Mouse (Mus musculus) embryonic facial prominence, embryonic 12.5 days (tissue): Measurements from ENCODE around the gene Radil. TPM values are rescaled to one million over a fixed set of nuclear protein-coding genes. Genes with fewer than 3 reads are reported as not detected.

ENCODE experiments used
- ATAC-seq: fragments of 200-750 bp; cut with Nextera tagmentation; 2 replicates; pipeline ENCODE4 v1.8.0; 2017; ENCODE audit not compliant: insufficient number of reproducible peaks, insufficient read depth, low FRiP score, low TSS enrichment
- H3K27ac ChIP-seq: fragments of 300-500 bp; sonication (generic); 2 replicates; pipeline ENCODE4 v1.5.1; 2016; ENCODE audit warnings: mild to moderate bottlenecking
- H3K27me3 ChIP-seq: fragments of 300-500 bp; sonication (generic); 2 replicates; pipeline ENCODE4 v1.6.1; 2016; ENCODE audit warnings: mild to moderate bottlenecking, moderate library complexity
- H3K36me3 ChIP-seq: fragments of 300-500 bp; sonication (generic); 2 replicates; pipeline ENCODE4 v1.6.1; 2016; ENCODE audit warnings: mild to moderate bottlenecking
- H3K4me1 ChIP-seq: fragments of 300-500 bp; sonication (generic); 2 replicates; pipeline ENCODE4 v1.6.1; 2016
- H3K4me2 ChIP-seq: fragments of 300-500 bp; sonication (generic); replicated peaks from 2 replicates; pipeline ENCODE4 v1.6.1; 2016; ENCODE audit warnings: mild to moderate bottlenecking, moderate library complexity
- H3K4me3 ChIP-seq: fragments of 300-500 bp; sonication (generic); 2 replicates; pipeline ENCODE4 v1.5.1; 2016; ENCODE audit warnings: mild to moderate bottlenecking
- H3K9ac ChIP-seq: fragments of 300-500 bp; sonication (generic); 2 replicates; pipeline ENCODE4 v1.6.1; 2016; ENCODE audit warnings: mild to moderate bottlenecking, moderate library complexity
- H3K9me3 ChIP-seq: fragments of 300-500 bp; sonication (generic); 2 replicates; pipeline ENCODE4 v1.6.1; 2016; ENCODE audit warnings: mild to moderate bottlenecking, moderate library complexity
- WGBS: fragments of 180-500 bp; shearing (Covaris S2); methylation state at CpG from one replicate; pipeline ENCODE4 v1.1.7; 2016; 5-methylcytosine and 5-hydroxymethylcytosine counted together
- polyA plus RNA-seq: library from polyadenylated mRNA; unstranded; fragments of >200 nt; fragmentation: Nextera tagmentation; extraction: Ambion mirVana; gene quantifications from 2 replicates; pipeline ENCODE4 v1.2.1, GENCODE M21; 2016

Gene Radil
- polyA plus RNA-seq, 1 experiment from 2014 or later: 6.9 TPM

DNA sequence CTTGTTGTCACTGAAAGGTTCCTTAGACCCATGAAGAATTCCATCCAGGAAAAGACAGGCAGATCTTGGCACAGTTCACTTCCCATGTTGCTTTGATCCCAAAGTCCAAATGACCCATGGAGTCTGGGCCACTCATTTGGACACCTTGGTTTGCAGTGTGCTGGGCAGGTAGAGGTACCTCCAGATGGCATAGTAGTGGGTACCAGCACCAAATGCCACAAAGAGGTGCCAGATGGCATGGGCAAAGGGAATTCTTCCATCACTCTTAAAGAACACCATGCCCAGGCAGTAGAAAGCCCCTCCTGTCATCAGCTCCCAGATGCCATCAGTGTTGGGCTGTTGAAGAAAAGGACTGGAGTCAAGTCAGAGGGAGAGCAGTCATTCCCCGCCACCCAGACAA is 13.7 kb upstream of the Radil start:
- no peak for ATAC-seq
- WGBS: 91% methylated on average over 1 of the region's 1 CpGs
- no peaks in the 10 kb centered on the region for H3K4me1 ChIP-seq

DNA sequence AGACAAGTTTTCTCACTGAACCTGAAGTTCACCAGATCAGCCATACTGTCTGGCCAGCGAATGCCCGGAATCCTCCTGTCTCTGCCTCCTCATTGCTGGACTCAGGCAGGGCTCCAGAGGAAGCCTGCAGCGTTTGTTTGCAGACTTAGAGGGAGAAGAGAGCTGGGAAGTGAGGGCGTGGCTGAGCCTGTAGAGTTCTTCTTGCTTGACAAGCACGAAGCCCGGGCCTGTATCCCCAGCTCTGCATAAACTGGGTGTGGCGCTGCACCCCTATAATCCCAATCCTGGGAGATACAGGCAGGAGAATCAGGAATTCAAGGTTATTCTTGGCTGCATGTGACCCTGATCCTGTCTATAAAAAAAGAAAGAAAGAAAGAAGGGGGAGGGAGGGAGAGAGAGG is 9.4 kb upstream of the Radil start:
- Histone ChIP-seq H3K4me1 (no peaks in the 10 kb centered on the region), H3K36me3 (no peaks in the 10 kb centered on the region), H3K9me3 (no peaks in the 10 kb centered on the region), H3K27ac (no peak overlapping the region), H3K27me3 (no peaks in the 10 kb centered on the region), H3K9ac (no peak overlapping the region), H3K4me2 (no peak overlapping the region), H3K4me3 (no peak overlapping the region)
- no peak for ATAC-seq
- 59% methylated on average over 7 of the region's 7 CpGs for WGBS

More for the DNA sequence above, 13.7 kb upstream of the Radil start:
- no peak overlapping the region for H3K4me2 ChIP-seq
- peaks cover 9% of the 10 kb centered on the region; the same call in 1 of the 2 replicates for H3K9me3 ChIP-seq
- no peaks in the 10 kb centered on the region for H3K36me3 ChIP-seq
- no peak overlapping the region for H3K4me3 ChIP-seq
- H3K27me3 ChIP-seq: no peaks in the 10 kb centered on the region
- H3K9ac ChIP-seq: no peak overlapping the region
- no peak overlapping the region for H3K27ac ChIP-seq

DNA sequence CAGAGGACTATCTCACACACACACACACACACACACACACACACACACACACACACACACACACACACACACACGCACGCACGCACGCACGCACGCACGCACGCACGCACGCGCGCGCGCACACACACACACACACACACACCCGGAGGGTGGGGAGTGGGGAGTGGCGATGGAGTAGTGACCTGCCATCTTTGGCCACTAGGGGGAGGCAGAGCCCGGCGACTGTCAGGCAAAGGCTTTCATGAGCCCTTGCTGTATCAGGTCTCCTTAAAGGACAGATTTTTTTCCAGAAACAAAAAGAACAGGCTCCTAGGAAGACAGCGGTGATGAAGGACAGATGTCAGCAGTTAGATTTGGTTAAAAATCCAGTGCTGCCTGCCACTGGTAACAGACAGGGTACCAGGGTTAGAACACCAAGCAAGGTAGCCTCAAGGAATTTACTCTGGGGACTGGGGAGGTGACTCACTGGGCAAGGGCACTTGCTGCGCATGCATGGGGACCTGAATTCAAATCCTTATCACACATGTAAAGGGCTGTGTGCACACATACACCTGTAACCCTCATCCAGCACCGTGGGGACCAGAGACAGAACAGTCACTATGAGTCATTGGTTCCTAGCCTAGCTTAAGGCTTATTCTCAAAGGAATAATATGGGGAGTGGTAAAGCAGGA is 6.6 kb upstream of the Radil start:
- H3K4me1 ChIP-seq: no peaks in the 10 kb centered on the region
- no peak overlapping the region for H3K9ac ChIP-seq
- H3K27ac ChIP-seq: no peak overlapping the region
- H3K4me2 ChIP-seq: peak overlapping the region; percentile 28; the same call in 1 of the 2 replicates
- WGBS: 20% methylated on average over 16 of the region's 21 CpGs
- H3K27me3 ChIP-seq: no peaks in the 10 kb centered on the region
- peak; percentile 22; the same call in 1 of the 2 replicates for ATAC-seq
- H3K36me3 ChIP-seq: no peaks in the 10 kb centered on the region
- no peaks in the 10 kb centered on the region for H3K9me3 ChIP-seq
- no peak overlapping the region for H3K4me3 ChIP-seq

DNA sequence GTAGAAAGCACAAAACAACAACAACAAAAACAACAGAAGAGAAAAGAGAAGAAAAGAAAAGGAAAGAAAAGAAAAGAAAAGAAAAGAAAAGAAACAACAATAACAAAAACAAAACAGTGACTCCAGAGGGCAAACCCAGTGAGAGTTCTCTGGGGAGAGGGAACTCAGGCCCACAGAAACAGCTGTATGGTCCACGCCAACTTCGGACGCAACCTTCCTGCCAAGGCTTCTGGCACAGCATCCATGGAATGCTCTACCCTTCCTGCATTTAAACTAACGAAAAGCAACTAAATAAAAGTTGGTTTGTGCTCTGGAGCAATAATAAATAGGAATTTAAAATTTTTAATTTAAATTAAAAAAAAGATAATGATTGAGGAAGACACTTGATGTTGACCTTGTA is 5.8 kb upstream of the Radil start:
- Histone ChIP-seq H3K9ac (no peak overlapping the region), H3K27ac (no peak overlapping the region), H3K4me2 (no peak overlapping the region), H3K9me3 (no peaks in the 10 kb centered on the region), H3K27me3 (no peaks in the 10 kb centered on the region), H3K4me3 (no peak overlapping the region), H3K4me1 (no peaks in the 10 kb centered on the region), H3K36me3 (no peaks in the 10 kb centered on the region)
- WGBS: 95% methylated on average over 4 of the region's 4 CpGs
- no peak for ATAC-seq

DNA sequence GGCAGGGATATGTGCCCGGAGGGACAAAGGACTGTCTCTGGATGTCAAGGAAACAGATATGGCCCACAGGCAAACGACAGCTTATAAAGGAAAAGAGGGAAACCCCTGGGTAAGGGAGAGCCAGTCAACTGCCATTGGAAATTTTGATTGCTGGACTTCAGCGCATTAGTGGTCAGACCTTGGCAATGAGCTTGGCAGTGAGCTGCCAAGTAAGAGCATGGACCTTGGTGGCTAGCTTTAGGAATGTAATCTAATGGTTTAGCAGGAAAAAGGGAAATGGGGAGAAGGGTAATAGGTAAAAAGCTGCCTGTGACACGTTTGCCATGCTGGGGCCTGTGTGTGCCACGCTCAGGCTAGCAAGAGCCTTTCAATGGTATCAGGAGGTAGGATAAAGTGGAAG is 5.0 kb upstream of the Radil start:
- H3K36me3 ChIP-seq: no peaks in the 10 kb centered on the region
- no peak overlapping the region for H3K4me3 ChIP-seq
- no peak for ATAC-seq
- no peaks in the 10 kb centered on the region for H3K4me1 ChIP-seq
- WGBS: 86% methylated on average over 5 of the region's 5 CpGs
- H3K9ac ChIP-seq: no peak overlapping the region
- no peaks in the 10 kb centered on the region for H3K9me3 ChIP-seq
- H3K4me2 ChIP-seq: no peak overlapping the region
- no peak overlapping the region for H3K27ac ChIP-seq
- no peaks in the 10 kb centered on the region for H3K27me3 ChIP-seq

DNA sequence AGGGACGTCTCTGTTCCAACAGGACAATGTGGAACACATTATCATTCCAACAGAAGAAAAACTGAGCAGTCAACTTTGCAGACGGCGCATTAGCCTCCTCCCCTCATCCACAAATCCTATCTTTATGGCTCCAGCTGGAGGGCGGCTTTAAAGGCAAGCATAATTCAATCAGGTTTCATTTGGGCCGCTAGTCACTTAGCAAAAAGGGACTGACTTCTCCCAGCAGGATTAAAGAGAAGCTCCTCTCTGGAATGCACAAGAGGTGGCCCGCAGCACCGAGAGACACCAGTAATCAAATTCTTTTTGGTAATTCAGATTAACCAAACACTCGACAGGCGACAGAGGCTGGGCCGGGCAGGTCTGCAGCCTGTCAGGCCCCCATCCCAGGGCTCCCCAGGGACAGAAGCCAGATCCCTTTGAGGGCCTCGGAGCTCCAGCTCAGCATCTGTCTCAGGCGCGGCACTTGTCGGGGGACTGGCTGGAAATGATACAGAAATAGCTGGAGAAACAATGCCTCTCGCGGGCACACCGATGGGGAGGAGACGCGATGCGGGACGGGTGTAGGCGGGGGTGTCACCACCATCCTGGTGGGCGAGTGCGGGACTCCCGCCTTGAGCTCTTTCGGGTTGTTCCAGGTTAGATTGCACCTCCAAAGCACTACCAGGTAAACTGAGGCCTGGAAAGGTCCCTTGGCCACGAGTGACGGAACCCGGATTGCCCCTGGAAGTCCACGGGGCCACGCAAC is 765 bp downstream of the Radil start:
- H3K9ac ChIP-seq: peak overlapping the region; percentile 62
- WGBS: 1% methylated on average over 31 of the region's 31 CpGs
- no peaks in the 10 kb centered on the region for H3K36me3 ChIP-seq
- no peaks in the 10 kb centered on the region for H3K9me3 ChIP-seq
- H3K27ac ChIP-seq: peak overlapping the region; percentile 67
- peak; percentile 39; the same call in 1 of the 2 replicates for ATAC-seq
- H3K4me1 ChIP-seq: peaks cover 9% of the 10 kb centered on the region
- H3K4me2 ChIP-seq: peak overlapping the region; percentile 98
- no peaks in the 10 kb centered on the region for H3K27me3 ChIP-seq
- H3K4me3 ChIP-seq: peak overlapping the region; percentile 62

DNA sequence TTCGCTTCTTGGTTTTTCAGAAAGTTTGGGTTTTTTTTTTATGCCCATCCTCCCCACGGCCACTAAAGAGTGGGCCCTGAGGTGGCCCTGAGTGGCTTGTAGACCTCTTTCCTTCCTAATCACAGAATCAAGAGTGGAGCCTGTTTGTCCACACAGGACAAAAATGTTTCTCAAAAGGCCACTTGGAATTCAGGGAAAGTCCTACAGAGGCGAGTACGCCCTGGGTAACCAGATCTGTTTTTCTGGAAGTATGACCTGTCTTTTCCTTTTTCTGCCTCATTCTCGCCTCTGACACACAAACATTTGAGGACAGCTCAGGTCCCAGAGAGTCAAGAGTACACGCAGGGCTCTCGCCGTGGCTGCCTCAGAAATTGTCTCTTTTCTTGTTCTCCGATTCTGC is 1.5 kb downstream of the Radil start:
- Histone ChIP-seq H3K27ac (peak overlapping the region; percentile 58), H3K4me1 (peaks cover 9% of the 10 kb centered on the region), H3K36me3 (no peaks in the 10 kb centered on the region), H3K9ac (no peak overlapping the region), H3K4me3 (no peak overlapping the region), H3K9me3 (no peaks in the 10 kb centered on the region), H3K4me2 (peak overlapping the region; percentile 98; the same call in 1 of the 2 replicates), H3K27me3 (no peaks in the 10 kb centered on the region)
- ATAC-seq: no peak
- WGBS: 24% methylated on average over 9 of the region's 9 CpGs

DNA sequence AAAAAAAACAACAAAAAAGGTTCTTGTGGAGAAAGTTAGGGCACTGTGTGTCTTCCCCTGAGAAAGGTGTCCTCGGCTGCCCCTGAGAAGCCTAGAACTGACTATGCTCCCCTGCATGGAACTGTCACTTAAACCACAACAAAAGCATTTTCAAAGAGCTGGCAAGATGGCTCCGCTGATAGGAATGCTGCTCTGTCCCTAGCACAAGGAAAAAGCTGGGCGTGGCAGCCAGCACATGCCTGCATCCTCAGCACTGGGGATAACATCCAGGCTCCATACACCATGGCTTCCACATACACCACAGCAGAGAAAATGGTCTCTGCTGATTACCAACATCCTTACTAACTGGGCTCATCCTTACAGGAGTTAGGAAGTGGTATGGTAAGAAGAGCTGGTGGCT is 3.8 kb downstream of the Radil start:
- Histone ChIP-seq H3K36me3 (no peaks in the 10 kb centered on the region), H3K4me2 (no peak overlapping the region), H3K27ac (no peak overlapping the region), H3K27me3 (no peaks in the 10 kb centered on the region), H3K4me1 (peaks cover 9% of the 10 kb centered on the region), H3K9me3 (no peaks in the 10 kb centered on the region), H3K4me3 (no peak overlapping the region), H3K9ac (no peak overlapping the region)
- no peak for ATAC-seq
- WGBS: 84% methylated on average over 3 of the region's 3 CpGs

DNA sequence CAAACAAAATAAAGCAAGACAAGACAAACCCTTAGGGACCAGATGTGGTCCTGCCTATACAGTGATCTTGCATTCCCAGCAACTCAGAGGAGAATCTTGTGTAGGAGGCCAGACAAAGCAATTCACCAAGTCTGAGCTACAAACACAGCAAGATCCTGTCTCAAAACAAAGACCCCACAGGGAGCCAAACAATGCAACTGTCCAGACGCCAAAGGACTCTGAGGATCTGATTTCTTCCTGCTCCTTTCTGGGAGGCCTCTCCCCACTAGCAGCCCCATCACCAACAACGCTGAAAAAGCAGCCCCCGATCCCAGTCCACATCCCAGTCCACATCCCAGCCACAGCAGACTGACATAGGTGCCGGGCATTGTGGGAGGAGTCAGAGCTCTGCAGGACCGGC is 4.6 kb downstream of the Radil start:
- Histone ChIP-seq H3K27me3 (no peaks in the 10 kb centered on the region), H3K4me2 (no peak overlapping the region), H3K27ac (no peak overlapping the region), H3K36me3 (no peaks in the 10 kb centered on the region), H3K9ac (no peak overlapping the region), H3K9me3 (no peaks in the 10 kb centered on the region), H3K4me1 (peaks cover 9% of the 10 kb centered on the region), H3K4me3 (no peak overlapping the region)
- ATAC-seq: no peak
- WGBS: 28% methylated on average over 5 of the region's 5 CpGs

DNA sequence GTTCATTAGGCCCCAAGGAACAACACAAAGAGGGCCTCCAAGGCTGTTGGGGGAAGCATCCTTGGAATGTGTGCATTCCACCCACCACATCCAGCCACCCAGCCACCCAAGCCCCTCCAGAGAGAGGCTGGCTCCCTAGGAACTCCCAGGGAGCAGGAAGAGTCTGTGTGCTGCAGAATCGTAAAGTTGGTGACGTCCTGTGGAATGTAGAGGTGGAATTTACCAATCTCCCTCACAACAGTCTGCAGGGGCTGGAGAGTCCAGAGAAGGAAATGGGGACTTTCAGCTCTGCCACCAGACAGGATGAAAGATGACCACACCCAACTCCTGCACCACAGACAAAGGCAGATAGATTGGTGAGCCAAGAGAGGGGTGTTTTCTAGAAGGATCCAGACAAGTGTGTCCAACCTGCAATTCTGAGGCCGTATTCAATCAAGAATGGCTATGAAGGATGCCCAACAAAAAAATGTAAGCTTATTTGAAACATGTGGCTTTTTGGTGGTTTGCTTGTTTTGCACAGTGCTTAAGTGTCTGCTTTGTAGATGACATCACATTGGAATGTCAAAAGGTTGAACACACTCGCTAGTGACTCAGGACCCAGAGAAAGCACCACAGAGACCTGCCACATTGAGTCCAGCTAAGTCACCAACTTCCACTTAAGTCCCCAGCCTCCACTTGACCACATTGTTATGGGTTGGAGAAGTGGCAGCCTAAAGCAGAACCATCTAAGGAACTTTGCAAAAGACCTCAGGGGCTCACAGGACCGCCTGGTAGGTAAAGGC is 5.7 kb downstream of the Radil start:
- Histone ChIP-seq H3K9me3 (no peaks in the 10 kb centered on the region), H3K27me3 (no peaks in the 10 kb centered on the region), H3K9ac (no peak overlapping the region), H3K27ac (no peak overlapping the region), H3K4me2 (no peak overlapping the region), H3K4me1 (peaks cover 7% of the 10 kb centered on the region), H3K4me3 (no peak overlapping the region), H3K36me3 (no peaks in the 10 kb centered on the region)
- ATAC-seq: no peak
- 59% methylated on average over 5 of the region's 5 CpGs for WGBS

DNA sequence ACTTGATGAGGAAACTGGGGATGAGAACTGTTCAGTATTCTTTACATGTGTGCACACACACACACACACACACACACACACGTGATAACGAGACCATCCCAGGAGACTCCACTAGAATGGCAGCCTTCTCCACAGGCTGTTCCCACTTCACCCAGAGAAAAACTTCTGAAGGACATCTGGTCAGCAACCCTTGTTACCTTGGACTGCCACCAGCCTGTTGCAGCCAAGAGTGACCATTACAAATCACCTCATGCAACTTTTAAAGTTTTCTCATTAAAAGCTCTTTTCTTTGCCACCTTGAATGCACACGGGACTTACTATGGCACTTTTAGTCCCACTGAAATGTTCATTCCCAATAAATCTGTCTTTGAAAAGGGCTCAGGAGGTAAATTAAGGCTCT is 13.6 kb downstream of the Radil start:
- no peak overlapping the region for H3K27ac ChIP-seq
- 90% methylated on average over 3 of the region's 3 CpGs for WGBS
- ATAC-seq: no peak
- H3K9me3 ChIP-seq: no peaks in the 10 kb centered on the region
- H3K4me1 ChIP-seq: no peaks in the 10 kb centered on the region
- H3K36me3 ChIP-seq: no peaks in the 10 kb centered on the region
- H3K4me3 ChIP-seq: no peak overlapping the region
- H3K4me2 ChIP-seq: no peak overlapping the region
- no peaks in the 10 kb centered on the region for H3K27me3 ChIP-seq
- no peak overlapping the region for H3K9ac ChIP-seq

DNA sequence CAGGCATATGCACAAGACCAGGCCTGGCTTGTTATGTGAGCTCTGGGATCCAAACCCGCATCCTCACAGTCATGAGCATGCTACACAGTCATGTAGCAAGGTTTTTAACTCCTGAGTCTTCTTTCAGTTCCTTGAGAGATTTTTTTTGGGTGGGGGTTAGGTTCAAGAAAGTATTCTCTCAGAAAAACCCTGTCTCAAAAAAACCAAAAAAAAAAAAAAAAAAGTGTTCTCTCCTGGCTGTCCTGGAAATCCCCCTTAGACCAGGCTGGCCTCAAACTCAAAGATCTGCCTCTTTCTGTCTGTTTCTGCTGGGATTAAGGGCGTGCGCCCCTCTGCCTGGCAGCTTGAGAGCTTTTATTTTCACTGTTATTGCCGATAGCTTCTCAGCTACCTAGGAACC is 15.5 kb downstream of the Radil start:
- H3K4me1 ChIP-seq: no peaks in the 10 kb centered on the region
- WGBS: 77% methylated on average over 4 of the region's 4 CpGs
- H3K9ac ChIP-seq: no peak overlapping the region

More for the DNA sequence above, 15.5 kb downstream of the Radil start:
- Histone ChIP-seq H3K27me3 (peaks cover 2% of the 10 kb centered on the region), H3K9me3 (no peaks in the 10 kb centered on the region), H3K27ac (no peak overlapping the region), H3K36me3 (no peaks in the 10 kb centered on the region), H3K4me3 (no peak overlapping the region), H3K4me2 (no peak overlapping the region)
- ATAC-seq: no peak
